Mouse (Mus musculus): ENCODE measurements around the gene Olfr1466.

Gene Olfr1466

DNA sequence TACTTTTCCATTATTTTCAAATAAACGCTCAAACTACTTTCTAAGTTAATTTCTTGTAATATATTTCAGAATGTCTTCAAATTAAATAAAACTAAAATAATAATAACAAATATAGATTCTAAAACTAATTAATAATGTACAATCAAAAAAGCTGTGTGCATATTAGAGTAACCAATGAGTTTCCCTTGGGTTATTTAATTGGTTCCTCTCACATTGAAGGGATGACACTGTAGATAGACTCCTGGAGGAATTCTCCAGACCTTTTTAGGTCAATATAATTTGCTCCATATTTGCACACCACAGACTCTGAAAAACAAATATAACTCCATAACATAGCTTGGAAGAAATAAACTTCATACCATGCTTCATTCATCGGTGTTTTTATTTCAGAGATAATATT, at the start of gene Olfr1466:
TSS of gene Olfr1466 (plus strand) at position 301 of the 400 bp plus-strand sequence.
- DNase-seq, result no peak

DNA sequence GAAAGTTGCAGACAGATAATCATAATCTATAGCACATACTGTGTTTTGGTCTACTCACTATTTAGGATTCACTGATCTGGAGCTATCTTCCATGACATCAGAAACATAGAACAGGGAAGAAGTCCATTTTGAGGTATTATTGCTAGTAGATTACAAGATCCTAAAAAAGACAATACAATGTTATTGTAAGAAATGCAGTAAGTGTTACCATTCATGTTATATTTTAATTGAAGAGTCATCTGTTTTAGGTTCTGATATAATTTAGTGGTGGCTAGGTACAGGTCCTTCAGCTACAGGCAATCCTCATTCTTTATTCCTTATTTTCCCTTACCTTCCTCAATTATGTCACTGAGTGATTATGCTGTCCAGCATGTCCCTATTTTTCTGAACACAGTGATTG, 23.2 kb upstream of the Olfr1466 start, which contains the start of gene Olfr1465:
TSS of gene Olfr1465 (minus strand) at position 101 of the 400 bp plus-strand sequence.
- DNase-seq, result no peak

- no peak for DNase-seq
These were observed 23.3 kb downstream of the Olfr1466 start, which contains the start of gene Olfr1467 for GRCm38 (mm10) chr19:13361936-13362335. Gene Olfr1467 (plus strand): TSS chr19:13362236.
